Mouse (Mus musculus) spleen, adult 2 months (tissue): Measurements from ENCODE around the gene Taf3. TPM values are rescaled to one million over a fixed set of nuclear protein-coding genes. Genes with fewer than 3 reads are reported as not detected.

Experiments used
- DNase-seq, 2 experiments: peaks; one replicate each; pipeline versions ENCODE4 v3.0.0 to v3.0.0-alpha.2; 2012 to 2021; ENCODE audit warnings: low spot score in 2 of 2, low read depth in 1 of 2
- H3K27ac ChIP-seq: fragments of 200-500 bp; 2 replicates; pipeline ENCODE4 v1.5.1; 2012; ENCODE audit warnings: low read length, inconsistent platforms; ENCODE audit not compliant: insufficient read depth
- H3K27me3 ChIP-seq: fragments of 200-500 bp; 2 replicates; pipeline ENCODE4 v1.6.1; 2012; ENCODE audit warnings: mild to moderate bottlenecking, moderate library complexity, low read length, inconsistent platforms; ENCODE audit not compliant: control insufficient read depth, insufficient read depth
- H3K36me3 ChIP-seq: fragments of 200-500 bp; 2 replicates; pipeline ENCODE4 v1.6.1; 2012; ENCODE audit warnings: mild to moderate bottlenecking, low read length, inconsistent platforms; ENCODE audit not compliant: control insufficient read depth, insufficient read depth
- H3K4me1 ChIP-seq: fragments of 200-500 bp; 2 replicates; pipeline ENCODE4 v1.6.1; 2011; ENCODE audit warnings: inconsistent platforms; ENCODE audit not compliant: control insufficient read depth, insufficient read depth, insufficient read length
- H3K4me3 ChIP-seq: fragments of 200-500 bp; 2 replicates; pipeline ENCODE4 v1.5.1; 2011; ENCODE audit warnings: mild to moderate bottlenecking, inconsistent platforms; ENCODE audit not compliant: insufficient read depth, insufficient read length; ENCODE audit errors: extremely low read depth
- CTCF ChIP-seq: fragments of 200-500 bp; IDR thresholded peaks from 2 replicates; pipeline ENCODE4 v1.5.1; 2011; ENCODE audit warnings: mild to moderate bottlenecking, inconsistent platforms; ENCODE audit not compliant: insufficient read depth, insufficient read length, insufficient replicate concordance; ENCODE audit errors: extremely low read depth
- POLR2A ChIP-seq: fragments of 200-500 bp; IDR thresholded peaks from 2 replicates; pipeline ENCODE4 v1.6.1; 2011; ENCODE audit warnings: low read depth, low read length, inconsistent platforms
- whole genome bisulfite sequencing: fragments of 180-500 bp; shearing (Covaris S2); methylation state at CpG from one replicate; pipeline ENCODE4 v1.1.7; 2018; 5-methylcytosine and 5-hydroxymethylcytosine counted together
- polyA plus RNA-seq: library from polyadenylated mRNA; depleted of rRNA; stranded (reverse); fragments of >200 nt; gene quantifications from 2 replicates; pipeline ENCODE4 v1.2.3, GENCODE M21; 2012

Gene Taf3
- polyA plus RNA-seq, 1 experiment = 8.2 TPM

DNA sequence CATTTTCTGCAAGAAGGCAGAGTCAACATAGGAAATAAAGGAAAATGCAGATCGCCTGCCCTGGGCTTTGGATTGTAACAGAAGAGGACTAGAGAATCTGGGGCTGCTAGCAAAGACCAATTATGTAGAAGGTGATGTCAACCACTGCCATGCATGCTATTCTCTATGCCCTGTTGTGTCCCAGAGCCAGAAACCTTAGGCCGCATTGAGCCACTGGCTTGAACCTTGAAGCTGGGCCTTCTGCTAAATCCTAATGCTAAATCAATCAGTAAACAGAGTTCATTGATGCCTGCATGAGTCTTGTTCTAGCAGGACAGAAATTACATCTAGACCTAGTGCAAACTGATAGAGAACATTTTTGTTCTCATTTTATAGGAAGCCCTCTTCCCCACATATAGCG is 162.4 kb downstream of the Taf3 start:
- WGBS = 78% methylated on average over 3 of the region's 3 CpGs
- no peak overlapping the region for H3K27ac ChIP-seq

DNA sequence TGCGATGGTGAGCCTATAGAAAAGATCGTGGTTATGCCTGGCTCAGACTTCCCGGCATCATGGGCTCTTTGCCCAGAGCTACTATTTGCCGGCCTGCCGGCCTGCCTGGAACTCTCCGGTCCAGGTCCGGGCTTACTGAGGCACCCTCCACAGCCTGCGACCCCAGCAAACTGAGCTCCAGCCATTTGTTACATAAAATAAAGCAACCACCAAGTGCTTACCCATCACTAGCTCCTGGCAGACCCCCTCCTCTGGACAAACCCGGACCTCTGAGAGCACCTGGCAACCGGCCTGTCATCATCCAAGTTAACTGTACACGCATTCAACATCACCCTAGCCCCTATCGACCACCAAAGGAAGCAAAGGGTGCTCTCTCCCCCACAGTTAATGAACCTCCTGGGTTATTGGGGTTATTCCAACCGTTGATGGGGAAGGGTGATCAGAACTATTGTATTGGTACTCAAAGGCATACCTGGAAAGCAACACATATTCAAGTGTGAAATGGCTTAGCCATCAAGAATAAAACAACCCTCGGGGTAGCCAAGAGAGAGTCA is 163.1 kb downstream of the Taf3 start:
- 58% methylated on average over 14 of the region's 14 CpGs for WGBS
- peaks cover 57% of the 10 kb centered on the region for H3K27me3 ChIP-seq

More for the DNA sequence above, 162.4 kb downstream of the Taf3 start:
- Histone ChIP-seq H3K4me1 (peaks cover 21% of the 10 kb centered on the region; the same call in 1 of the 2 replicates), H3K27me3 (peaks cover 53% of the 10 kb centered on the region), H3K4me3 (no peak overlapping the region), H3K36me3 (no peaks in the 10 kb centered on the region)
- no peak for DNase-seq
- no peak for TF ChIP-seq CTCF
- TF ChIP-seq POLR2A = no peak

DNA sequence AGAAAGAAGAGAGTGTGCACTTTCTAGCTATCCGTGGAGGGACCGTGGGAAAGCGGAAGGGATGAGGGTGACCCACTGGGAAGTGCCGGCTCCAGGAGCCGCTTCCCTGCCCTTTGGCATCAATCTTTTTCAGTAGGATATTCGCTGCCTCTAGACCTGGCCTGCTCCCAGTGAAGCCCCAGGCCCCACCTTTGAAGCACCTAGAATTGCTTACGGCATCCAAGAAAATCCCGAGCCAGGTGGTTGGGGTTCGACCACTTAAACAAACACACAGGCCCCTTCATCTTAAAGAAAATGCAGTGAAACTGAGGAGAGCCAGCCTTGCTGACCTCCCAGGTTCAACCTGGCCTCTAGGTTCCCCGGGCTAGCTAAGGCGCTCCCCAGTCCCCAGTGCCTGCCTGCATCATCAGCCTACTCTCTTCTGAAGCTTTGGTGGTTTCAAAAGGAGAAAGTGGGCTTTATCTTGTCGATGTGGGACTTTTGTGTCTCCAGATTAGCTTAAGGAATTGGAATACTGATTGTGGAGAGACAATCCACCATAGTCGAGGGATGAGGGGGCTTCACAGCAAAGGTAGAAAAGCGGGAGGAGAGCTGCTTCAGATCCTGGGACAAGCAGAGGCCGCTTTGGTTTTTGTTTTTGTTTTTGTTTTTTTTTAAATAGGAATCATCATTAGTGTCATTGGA is 163.7 kb downstream of the Taf3 start:
- no peaks in the 10 kb centered on the region for H3K36me3 ChIP-seq
- peaks cover 53% of the 10 kb centered on the region for H3K27me3 ChIP-seq
- 43% methylated on average over 15 of the region's 15 CpGs for WGBS
- H3K4me1 ChIP-seq = peaks cover 20% of the 10 kb centered on the region; the same call in 1 of the 2 replicates
- H3K27ac ChIP-seq = no peak overlapping the region
- no peak overlapping the region for H3K4me3 ChIP-seq
- DNase-seq = no peak
- no peak for TF ChIP-seq POLR2A
- no peak for TF ChIP-seq CTCF

More for the DNA sequence above, 163.1 kb downstream of the Taf3 start:
- peaks cover 21% of the 10 kb centered on the region; the same call in 1 of the 2 replicates for H3K4me1 ChIP-seq
- TF ChIP-seq CTCF (no peak), POLR2A (no peak)
- DNase-seq = no peak
- no peaks in the 10 kb centered on the region for H3K36me3 ChIP-seq
- H3K27ac ChIP-seq = no peak overlapping the region
- H3K4me3 ChIP-seq = no peak overlapping the region

DNA sequence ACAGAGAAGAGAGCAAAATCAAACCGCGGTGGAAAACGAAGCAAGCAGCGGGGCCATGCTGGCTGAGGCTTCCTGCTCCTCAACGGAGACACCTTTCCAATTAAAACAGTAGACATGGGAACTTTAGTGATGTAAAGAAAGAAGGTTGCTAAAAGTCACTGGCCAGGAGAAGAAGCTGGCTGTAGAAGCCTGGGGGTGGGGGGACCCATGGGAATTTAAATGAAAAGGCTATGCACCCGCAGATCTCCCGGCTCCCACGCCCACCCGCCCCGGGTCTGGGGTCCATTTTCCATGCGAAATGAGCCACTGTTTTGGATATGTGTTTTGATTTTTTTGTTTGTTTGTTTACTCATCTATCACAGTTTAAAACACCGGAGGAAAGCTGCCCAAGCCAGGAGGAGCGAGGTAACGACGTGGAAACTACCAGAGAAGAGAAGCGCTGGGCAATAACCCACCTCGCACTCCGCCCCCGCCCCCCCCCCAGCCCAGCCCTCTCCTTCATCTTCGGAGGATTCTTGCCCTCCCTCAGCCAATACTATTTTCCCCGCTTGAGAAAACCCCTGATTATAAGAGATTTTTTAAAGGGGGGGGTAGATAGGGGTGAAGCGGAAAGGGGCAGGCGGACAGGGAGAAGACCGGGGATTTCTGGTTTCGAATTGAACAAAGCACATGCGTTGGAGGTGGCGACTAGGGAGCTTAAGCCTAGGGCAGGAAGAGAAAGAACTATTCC is 164.4 kb downstream of the Taf3 start:
- DNase-seq = no peak
- Histone ChIP-seq H3K36me3 (no peaks in the 10 kb centered on the region), H3K27ac (no peak overlapping the region), H3K4me3 (no peak overlapping the region), H3K27me3 (peaks cover 48% of the 10 kb centered on the region), H3K4me1 (peaks cover 14% of the 10 kb centered on the region; the same call in 1 of the 2 replicates)
- TF ChIP-seq POLR2A (no peak), CTCF (no peak)
- WGBS = 4% methylated on average over 27 of the region's 27 CpGs

DNA sequence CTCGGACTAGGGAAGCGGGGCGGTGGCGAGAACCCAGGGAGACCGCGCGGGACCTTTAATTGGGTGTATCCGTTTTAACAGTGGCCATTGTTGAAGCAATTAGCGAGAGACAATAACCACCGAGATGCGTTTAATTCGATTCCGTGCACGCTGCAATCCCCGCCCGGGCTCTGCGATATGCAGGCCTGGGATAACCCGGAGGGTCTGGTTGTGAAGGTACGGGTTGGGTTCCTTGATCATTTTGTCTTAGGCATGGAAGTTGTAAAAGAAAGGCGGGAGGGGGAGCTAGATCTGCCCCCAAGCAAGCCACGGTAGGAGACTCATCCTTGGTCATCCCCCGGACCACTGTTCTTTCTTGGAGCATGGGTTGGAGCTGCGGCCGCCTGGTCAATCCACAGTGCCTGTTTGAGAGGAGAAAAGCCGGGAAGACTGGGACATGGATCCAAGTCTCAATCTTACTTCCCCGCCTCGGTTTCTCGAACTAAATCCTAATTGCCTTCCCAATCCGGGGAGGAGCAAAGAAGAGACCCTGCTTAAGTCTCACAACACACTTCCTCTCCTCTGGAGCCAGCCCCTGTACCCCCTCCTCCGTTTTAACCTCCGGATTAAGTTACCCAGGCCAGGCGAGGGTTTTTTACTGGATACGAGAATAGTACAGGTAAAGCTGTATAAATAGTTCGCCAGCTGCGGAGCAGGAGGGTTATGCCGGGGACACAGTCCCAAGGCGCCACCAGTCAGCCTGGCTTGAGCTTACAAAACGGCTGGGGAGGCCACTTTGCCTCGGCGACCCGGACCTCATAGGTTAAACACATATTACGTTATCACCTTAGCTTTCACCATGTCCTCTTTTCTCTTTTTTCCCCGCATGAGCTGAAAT is 165.2 kb downstream of the Taf3 start:
- Histone ChIP-seq H3K4me3 (peak overlapping the region; percentile 35; the same call in 1 of the 2 replicates), H3K27ac (no peak overlapping the region), H3K27me3 (peaks cover 50% of the 10 kb centered on the region), H3K36me3 (no peaks in the 10 kb centered on the region), H3K4me1 (peaks cover 12% of the 10 kb centered on the region; the same call in 1 of the 2 replicates)
- TF ChIP-seq CTCF (no peak), POLR2A (no peak)
- no peak for DNase-seq
- WGBS = 3% methylated on average over 43 of the region's 43 CpGs

DNA sequence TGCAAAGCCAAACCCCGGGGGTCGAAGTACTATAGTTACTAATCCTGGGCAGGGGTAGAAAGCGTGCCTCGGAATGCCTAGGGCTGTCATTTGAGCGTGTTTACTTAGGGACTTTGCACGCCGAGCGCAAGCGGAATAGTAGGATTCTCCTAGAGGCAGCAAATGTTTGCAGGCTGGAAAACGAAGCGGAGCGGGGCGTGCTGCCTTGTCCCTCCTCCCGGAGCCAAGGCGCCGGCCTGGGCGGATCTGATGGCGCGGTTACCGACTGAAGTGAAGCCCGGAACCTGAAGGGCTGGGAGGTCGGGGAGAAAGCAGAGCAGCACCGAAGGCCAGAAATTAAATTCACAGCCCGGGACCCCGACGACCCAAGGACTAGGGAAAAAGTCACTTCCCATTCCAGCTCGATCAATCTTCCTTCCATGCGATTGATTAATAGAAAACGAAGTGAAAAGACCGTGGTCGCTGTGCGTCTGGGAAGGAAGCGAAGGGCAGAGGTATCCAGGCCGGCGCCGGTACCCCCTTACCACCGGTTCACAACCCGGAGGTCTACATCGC is 165.9 kb downstream of the Taf3 start:
- Histone ChIP-seq H3K4me3 (peak overlapping the region; percentile 35; the same call in 1 of the 2 replicates), H3K36me3 (no peaks in the 10 kb centered on the region), H3K27ac (no peak overlapping the region), H3K4me1 (peaks cover 12% of the 10 kb centered on the region), H3K27me3 (peaks cover 48% of the 10 kb centered on the region)
- no peak for TF ChIP-seq POLR2A
- TF ChIP-seq CTCF = no peak
- no peak for DNase-seq
- WGBS = 2% methylated on average over 39 of the region's 39 CpGs
